In the genomic region with DNA sequence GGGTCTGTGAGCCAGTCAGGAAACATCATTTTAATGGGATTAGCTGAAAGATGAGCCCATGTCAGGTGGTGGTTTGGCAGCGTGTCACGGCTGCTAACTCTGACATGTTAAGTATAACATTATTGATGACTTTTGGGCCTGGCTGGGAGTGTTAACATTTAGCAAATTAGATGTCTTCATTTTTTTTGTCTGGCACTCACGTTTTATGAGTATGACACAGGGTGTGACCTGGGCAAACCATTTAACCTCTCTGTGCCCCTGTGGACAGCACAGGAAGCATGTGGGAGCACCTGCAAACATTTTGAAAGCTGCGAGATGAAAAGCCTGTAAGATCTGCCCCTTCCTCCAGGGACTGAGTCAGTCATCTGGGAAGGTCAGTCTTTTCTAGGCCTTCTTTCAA, we compare ENCODE assay signal across 14 mouse cellular contexts. TPM values are rescaled to one million over a fixed set of nuclear protein-coding genes. Genes with fewer than 3 reads are reported as not detected.
DNase-seq lines count a peak whose midpoint lies in the region; ATAC-seq and TF ChIP-seq lines count a peak whose summit lies in the region.
"Had no signal": no experiment of that assay in that cellular context is flagged by ENCODE, and none has a peak within 500 bp of the region (broad histone marks: within the 10 kb centered on the region; RNA-seq: fewer than 3 reads in every experiment).

No protein-coding gene starts in this region.

- peaks cover 35% of the 10 kb centered on the region for H3K4me1 ChIP-seq in lung, embryonic 15.5 days
- peaks cover 47% of the 10 kb centered on the region for H3K4me1 ChIP-seq in embryonic facial prominence, embryonic 13.5 days
- H3K4me1 ChIP-seq in stomach, embryonic 15.5 days: peaks cover 32% of the 10 kb centered on the region
- H3K4me1 ChIP-seq in kidney, adult 2 months (ENCODE audit: control insufficient read depth, insufficient read depth, low read length): peaks cover 8% of the 10 kb centered on the region

- no peak overlapping the region for H3K4me3 ChIP-seq in lung, embryonic 15.5 days
- no peak overlapping the region for H3K4me3 ChIP-seq in embryonic facial prominence, embryonic 13.5 days
- H3K4me3 ChIP-seq in stomach, embryonic 15.5 days (replicated peaks): no peak overlapping the region
- H3K4me3 ChIP-seq in kidney, adult 2 months (ENCODE audit: insufficient read depth, low read depth, low read length): no peak overlapping the region
- H3K4me3 ChIP-seq: midbrain, embryonic 15.5 days; neural tube, embryonic 12.5 days had no signal

- H3K36me3 ChIP-seq in lung, embryonic 15.5 days: no peaks in the 10 kb centered on the region
- H3K36me3 ChIP-seq in embryonic facial prominence, embryonic 13.5 days: no peaks in the 10 kb centered on the region
- no peaks in the 10 kb centered on the region for H3K36me3 ChIP-seq in stomach, embryonic 15.5 days
- no peaks in the 10 kb centered on the region for H3K36me3 ChIP-seq in kidney, adult 2 months (ENCODE audit: control insufficient read depth, insufficient read depth, low read length)
- H3K36me3 ChIP-seq: G1E; midbrain, embryonic 15.5 days; neural tube, embryonic 12.5 days had no signal

- no peaks in the 10 kb centered on the region for H3K27me3 ChIP-seq in lung, embryonic 15.5 days
- peaks cover 3% of the 10 kb centered on the region; the same call in 1 of the 2 replicates for H3K27me3 ChIP-seq in embryonic facial prominence, embryonic 13.5 days
- no peaks in the 10 kb centered on the region for H3K27me3 ChIP-seq in stomach, embryonic 15.5 days (replicated peaks)
- H3K27me3 ChIP-seq in kidney, adult 2 months (replicated peaks; ENCODE audit: control insufficient read depth, insufficient read depth, low read length): no peaks in the 10 kb centered on the region
- H3K27me3 ChIP-seq: midbrain, embryonic 15.5 days; neural tube, embryonic 12.5 days had no signal

- no peak for TF ChIP-seq POLR2A in kidney, adult 2 months (IDR thresholded peaks at IDR 0.05; ENCODE audit: low read depth, low read length)

- 38% methylated on average over 4 of the region's 4 CpGs for WGBS in lung, embryonic 15.5 days
- WGBS in embryonic facial prominence, embryonic 13.5 days: 21% methylated on average over 4 of the region's 4 CpGs
- WGBS in stomach, embryonic 15.5 days: 25% methylated on average over 4 of the region's 4 CpGs
- 67% methylated on average over 4 of the region's 4 CpGs for WGBS in kidney, adult 2 months

- no peak overlapping the region for H3K9ac ChIP-seq in lung, embryonic 15.5 days
- H3K9ac ChIP-seq in embryonic facial prominence, embryonic 13.5 days: no peak overlapping the region
- H3K9ac ChIP-seq in stomach, embryonic 15.5 days: no peak overlapping the region
- H3K9ac ChIP-seq: midbrain, embryonic 15.5 days; neural tube, embryonic 12.5 days had no signal

- no peak for ATAC-seq in lung, embryonic 15.5 days (ENCODE audit: borderline replicate concordance, extremely low read depth, low FRiP score, low TSS enrichment)
- no peak for ATAC-seq in embryonic facial prominence, embryonic 13.5 days (ENCODE audit: insufficient number of reproducible peaks, insufficient read depth, low FRiP score, low TSS enrichment, low read depth)
- no peak for ATAC-seq in stomach, embryonic 15.5 days (ENCODE audit: insufficient read depth, low FRiP score, low read depth)
- ATAC-seq: midbrain, embryonic 15.5 days had no signal

- DNase-seq in adrenal gland, postnatal 14 days: peak; percentile 33
- DNase-seq in adrenal gland, postnatal 25 days: no peak
- DNase-seq in lung, adult 18-20 months: no peak
- no peak for DNase-seq in right cerebral cortex, postnatal 4 days
- DNase-seq in kidney, adult 2 months: no peak
- DNase-seq: cerebellum, adult 2 months; heart, postnatal 36 days had no signal

- TF ChIP-seq CTCF in kidney, adult 2 months (conservative IDR thresholded peaks at IDR 0.05; ENCODE audit: insufficient read depth, insufficient read length, low read depth, low read length): no peak

- H3K27ac ChIP-seq in lung, embryonic 15.5 days: 0 out of 2 replicates have a peak overlapping the region, but pooled peaks have one; percentile 12
- 0 out of 2 replicates have a peak overlapping the region, but pooled peaks have one; percentile 49 for H3K27ac ChIP-seq in embryonic facial prominence, embryonic 13.5 days
- H3K27ac ChIP-seq in stomach, embryonic 15.5 days: peak overlapping the region; percentile 65
- H3K27ac ChIP-seq in kidney, adult 2 months (ENCODE audit: insufficient read depth, low read depth, low read length): no peak overlapping the region
- H3K27ac ChIP-seq: macrophage; midbrain, embryonic 15.5 days; neural tube, embryonic 12.5 days had no signal

- H3K4me2 ChIP-seq in lung, embryonic 15.5 days: no peak overlapping the region
- no peak overlapping the region for H3K4me2 ChIP-seq in embryonic facial prominence, embryonic 13.5 days
- H3K4me2 ChIP-seq in stomach, embryonic 15.5 days: no peak overlapping the region
- H3K4me2 ChIP-seq: midbrain, embryonic 15.5 days; neural tube, embryonic 12.5 days had no signal

- no peaks in the 10 kb centered on the region for H3K9me3 ChIP-seq in lung, embryonic 15.5 days
- no peaks in the 10 kb centered on the region for H3K9me3 ChIP-seq in embryonic facial prominence, embryonic 13.5 days
- no peaks in the 10 kb centered on the region for H3K9me3 ChIP-seq in stomach, embryonic 15.5 days
- H3K9me3 ChIP-seq: midbrain, embryonic 15.5 days; neural tube, embryonic 12.5 days had no signal

RNA-seq across cellular contexts. Expression of gene Pcnx, which starts 2.6 kb away (rescaled TPM):
- total RNA-seq in adrenal gland, postnatal 14 days (2021): 57.7 and 60.7 TPM in 2 replicates
- total RNA-seq in adrenal gland, postnatal 25 days (2021): 64.0 and 72.0 TPM in 2 replicates
- 11.8 and 12.0 TPM in 2 replicates for polyA plus RNA-seq in lung, embryonic 15.5 days (2015; fragmentation: Nextera tagmentation; extraction: Ambion mirVana)
- polyA plus RNA-seq in embryonic facial prominence, embryonic 13.5 days (2015; fragmentation: Nextera tagmentation; extraction: Ambion mirVana): 18.3 and 21.1 TPM in 2 replicates
- polyA plus RNA-seq in stomach, embryonic 15.5 days (2015; fragmentation: Nextera tagmentation; extraction: Ambion mirVana): 8.2 and 9.4 TPM in 2 replicates
- polyA plus RNA-seq in kidney, adult 2 months (2012; rRNA removed): 23.8 and 27.3 TPM in 2 replicates
- polyA plus RNA-seq: G1E had no signal
